Mouse (Mus musculus): ENCODE data around the gene Dlg2. TPM values are rescaled to one million over a fixed set of nuclear protein-coding genes. Genes with fewer than 3 reads are reported as not detected.

The Dlg2 gene
- polyA plus RNA-seq (2012; rRNA removed) = 0.36 and 0.41 TPM in 2 replicates

DNA sequence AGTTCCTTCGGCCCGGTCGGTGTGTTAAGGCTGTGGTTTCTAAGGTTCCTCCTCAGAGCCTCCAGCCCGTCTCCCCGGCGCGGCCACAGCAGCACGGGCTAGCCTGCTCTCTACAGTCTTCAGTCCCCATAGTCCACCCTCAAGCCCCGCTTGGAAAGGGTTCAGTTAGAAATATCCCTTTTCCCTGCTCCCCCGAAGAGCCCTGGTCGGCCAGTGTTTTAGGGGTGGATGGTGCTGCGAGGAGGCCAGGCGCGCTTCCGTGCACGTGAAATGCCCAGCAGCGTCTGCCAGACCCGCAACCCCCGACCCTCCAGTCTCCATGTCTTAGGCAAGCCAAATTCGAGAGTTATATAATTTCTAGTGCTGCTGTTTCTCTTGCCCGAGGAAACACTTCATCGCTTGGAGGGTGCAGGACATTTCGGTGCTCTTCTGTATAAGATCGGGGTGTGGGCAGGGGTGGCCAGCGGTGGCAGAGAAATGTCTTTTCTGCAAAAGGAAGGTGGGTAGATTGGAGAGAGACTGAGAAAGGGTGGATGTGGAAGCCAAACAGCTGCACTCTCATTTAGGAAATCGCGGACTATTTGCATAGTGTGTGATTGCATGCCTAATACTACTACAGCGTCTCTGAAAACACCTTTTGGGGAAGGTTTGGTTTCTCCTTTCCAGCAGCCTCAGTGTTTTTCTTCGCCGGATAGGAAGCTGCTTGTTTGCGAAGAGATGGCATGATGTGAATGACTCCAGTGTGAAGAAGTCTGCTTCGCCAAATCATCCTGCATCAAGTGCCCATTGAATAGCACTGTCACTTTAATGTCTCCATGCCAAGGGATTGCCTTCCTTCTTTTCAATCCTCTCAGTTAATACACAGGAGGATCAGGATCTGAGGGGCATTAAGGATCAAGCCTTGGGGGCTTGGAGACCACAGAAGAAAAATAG is at the start of gene Dlg2:
Dlg2 (plus strand) TSS at position 360 of the 933 bp plus-strand sequence.

DNA sequence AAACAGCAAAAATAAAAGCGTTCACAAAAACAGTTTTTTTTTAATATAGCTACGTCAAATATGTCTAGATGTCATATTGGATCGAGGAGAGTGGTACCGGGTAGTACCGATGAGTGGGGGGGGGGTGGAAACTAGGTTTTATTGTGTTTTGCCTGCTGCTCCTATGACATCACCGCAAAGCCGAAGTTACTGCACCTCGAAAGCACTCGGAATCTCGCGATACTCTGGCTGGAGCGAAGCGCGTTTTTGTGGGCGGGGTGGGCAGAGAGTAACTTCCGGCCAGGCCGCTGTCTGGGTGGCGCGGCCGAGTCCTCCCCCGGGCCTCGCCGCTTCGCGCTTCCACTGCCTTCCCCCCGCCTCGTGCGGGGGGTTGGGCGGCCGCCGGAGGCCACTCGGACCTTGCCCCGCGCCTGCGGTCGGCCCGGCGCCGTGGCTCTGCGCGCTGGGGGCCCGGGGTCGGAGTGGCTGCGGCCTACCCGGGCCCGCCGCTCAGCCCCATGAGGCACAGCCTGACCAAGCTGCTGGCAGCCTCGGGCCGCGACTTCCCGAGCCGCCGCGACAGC is 33.9 kb upstream of the Dlg2 start, which contains the start of gene Crebzf:
Crebzf (plus strand) TSS at position 212 of the 563 bp plus-strand sequence.

GRCm38 (mm10) chr7:90456845-90457468 is 19.5 kb upstream of the Dlg2 start, which contains the start of gene Tmem126a:
Tmem126a (minus strand) TSS chr7:90457229.

GRCm38 (mm10) chr7:90475793-90476312 is 619 bp upstream of the Dlg2 start, which contains the start of gene Tmem126b:
Tmem126b (minus strand) TSS chr7:90476001.

Other genes with a start within 250 kb of the Dlg2 start
- not detected in 2 replicates for gene Ccdc83, start 210.9 kb upstream of the Dlg2 start, polyA plus RNA-seq (2012; rRNA removed)
- 0.63 and 0.94 TPM in 2 replicates for gene Sytl2, start 174.4 kb upstream of the Dlg2 start, polyA plus RNA-seq (2012; rRNA removed)
- gene Ccdc89, start 50.1 kb upstream of the Dlg2 start, polyA plus RNA-seq (2012; rRNA removed) = 0.08 and 0.10 TPM in 2 replicates
- 36.7 and 40.2 TPM in 2 replicates for gene Crebzf, start 33.9 kb upstream of the Dlg2 start, polyA plus RNA-seq (2012; rRNA removed)
- 17.1 and 20.3 TPM in 2 replicates for gene Tmem126a, start 19.4 kb upstream of the Dlg2 start, polyA plus RNA-seq (2012; rRNA removed)
- gene Tmem126b, start 671 bp upstream of the Dlg2 start, polyA plus RNA-seq (2012; rRNA removed) = 6.7 TPM in 2 replicates

Data from liver, embryonic 14 days (tissue).